Mouse (Mus musculus) thymus, postnatal 10 days (tissue): ENCODE data around the gene Bcar3.
"Not testable (repeated sequence)": the region's sequence is repeated elsewhere in the genome, so short reads cannot be mapped to it uniquely, and the experiment has no call there.

Experiments
- DNase-seq, 2 experiments: peaks; one replicate each; pipeline ENCODE4 v3.0.0; 2021; ENCODE audit warnings: low spot score in 2 of 2

The Bcar3 gene

GRCm38 (mm10) chr3:122381591-122381990 is 87.7 kb downstream of the Bcar3 start:
- DNase-seq, result no peak

- no peak for DNase-seq
These were observed 92.5 kb downstream of the Bcar3 start for GRCm38 (mm10) chr3:122386444-122386843.

DNA sequence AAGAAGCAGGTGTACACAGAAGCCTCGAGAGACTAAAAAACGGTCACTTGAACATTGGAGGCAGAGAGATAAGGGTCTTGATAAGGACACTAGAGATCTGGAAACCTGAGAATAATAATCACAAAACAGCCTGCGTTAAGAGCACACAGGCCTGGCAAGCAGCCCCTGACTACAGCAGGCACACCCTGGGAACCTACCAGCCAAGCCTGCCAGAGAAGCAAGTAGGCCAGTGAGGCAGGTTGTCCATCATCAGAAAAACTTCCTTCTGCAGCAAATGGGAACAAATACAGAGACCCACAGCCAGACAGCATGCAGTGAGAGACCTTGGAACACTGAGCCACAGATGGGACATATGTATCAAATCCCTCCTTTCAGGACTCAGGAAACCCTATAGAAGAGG is 93.8 kb downstream of the Bcar3 start:
- no peak for DNase-seq

- no peak for DNase-seq
These were observed 96.0 kb downstream of the Bcar3 start for GRCm38 (mm10) chr3:122389972-122390371.

DNA sequence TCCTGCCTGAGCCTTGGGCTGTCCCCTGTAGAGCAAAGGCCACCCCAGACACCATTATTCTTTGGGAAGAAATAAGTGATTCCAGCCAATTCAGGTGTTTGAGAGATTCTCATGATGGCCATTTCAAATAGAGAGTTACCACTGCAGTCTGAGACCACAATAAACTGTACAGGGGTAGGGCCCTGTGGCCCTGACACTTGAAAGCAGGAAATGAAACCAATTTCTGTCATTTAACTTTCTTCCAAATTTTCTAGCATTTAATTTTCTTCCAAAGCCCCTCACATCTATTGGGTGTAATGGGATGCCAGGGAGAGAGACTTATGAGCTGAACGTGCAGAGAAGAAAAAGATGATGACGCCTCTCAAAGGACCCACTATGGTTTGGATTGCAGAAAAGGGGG is 97.2 kb downstream of the Bcar3 start:
- DNase-seq, result no peak

- DNase-seq, result no peak
These were observed 97.9 kb downstream of the Bcar3 start for GRCm38 (mm10) chr3:122391816-122392215.

DNA sequence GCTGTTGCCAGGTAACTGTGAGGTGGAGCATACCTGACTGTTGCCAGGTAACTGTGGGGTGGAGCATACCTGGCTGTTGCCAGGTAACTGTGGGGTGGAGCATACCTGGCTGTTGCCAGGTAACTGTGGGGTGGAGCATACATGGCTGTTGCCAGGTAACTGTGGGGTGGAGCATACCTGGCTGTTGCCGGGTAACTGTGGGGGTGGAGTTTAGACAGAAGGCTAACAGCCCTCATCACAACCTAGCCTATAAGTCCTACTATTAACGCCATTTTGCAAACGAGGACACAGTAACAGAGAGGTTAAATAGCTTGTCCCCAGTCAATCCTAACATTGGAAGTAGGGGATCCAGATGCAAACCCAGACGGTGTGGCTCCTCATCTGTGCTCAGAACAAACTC is 99.5 kb downstream of the Bcar3 start:
- DNase-seq, result not testable (repeated sequence)

DNA sequence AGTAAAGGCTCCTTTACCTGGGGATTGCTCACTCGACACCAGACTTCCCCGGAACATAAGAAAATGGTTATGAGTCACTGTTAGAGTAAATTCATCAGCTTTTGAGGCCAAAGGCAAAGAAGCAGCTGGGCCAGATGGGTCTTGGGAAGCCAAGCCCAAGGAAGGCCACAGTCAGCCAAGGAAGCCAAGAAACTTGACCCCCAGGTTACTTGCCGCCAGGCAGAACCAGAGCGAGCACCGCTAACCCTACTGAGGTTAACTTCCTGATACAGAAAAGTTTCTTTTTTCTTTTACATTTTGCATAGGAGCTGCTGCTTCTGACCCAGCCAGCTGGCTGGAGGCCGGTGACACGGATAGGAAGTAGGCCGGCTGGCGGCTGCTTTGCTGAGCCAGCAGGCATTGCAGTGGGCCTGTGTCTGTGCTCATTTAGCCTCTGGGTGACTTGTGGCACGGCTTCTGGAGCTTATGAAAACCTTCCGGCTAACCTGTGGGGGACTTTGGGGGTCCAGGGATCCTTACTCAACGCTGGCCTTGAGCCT is 100.0 kb downstream of the Bcar3 start:
- no peak for DNase-seq

DNA sequence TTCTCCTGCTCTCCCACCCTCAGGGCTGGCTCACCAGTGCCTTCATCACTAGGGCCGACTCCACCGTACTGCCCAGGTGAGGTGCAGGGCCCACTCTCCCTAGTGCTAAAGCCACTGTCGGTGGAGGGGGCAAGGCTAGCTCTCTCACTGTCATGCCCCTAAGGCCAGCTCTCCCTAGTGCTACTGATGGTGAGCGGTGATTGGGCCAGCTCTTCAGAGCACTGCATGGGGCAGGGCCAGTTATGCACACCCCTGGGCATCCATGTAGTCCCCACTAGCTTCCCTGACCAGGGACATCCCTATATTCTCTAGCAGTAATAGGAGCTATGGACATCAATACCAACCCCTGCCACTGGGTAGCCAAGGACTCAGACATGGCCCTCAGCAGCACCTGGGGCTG is 103.0 kb downstream of the Bcar3 start:
- DNase-seq, result no peak

GRCm38 (mm10) chr3:122397401-122397800 is 103.5 kb downstream of the Bcar3 start:
- no peak for DNase-seq

DNA sequence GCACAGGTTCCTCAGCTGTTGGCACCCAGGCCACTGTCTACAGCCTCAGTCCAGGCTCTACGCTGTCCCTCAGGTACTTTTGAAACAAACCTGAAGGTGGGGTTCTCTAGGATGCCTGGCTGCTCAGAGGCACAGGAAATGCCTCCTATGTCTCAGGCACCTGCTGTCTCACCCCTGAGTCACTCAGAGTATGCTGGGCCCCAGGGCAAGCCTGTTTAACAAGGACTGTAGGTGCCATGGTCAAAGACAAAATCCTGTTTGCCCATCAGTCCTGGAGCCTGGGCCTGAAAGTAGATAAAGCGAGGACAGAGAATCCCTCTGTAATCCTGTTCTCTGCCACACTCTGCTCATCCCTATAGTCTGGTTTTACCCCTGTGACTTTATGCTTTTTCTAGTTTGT is 107.1 kb downstream of the Bcar3 start:
- no peak for DNase-seq

GRCm38 (mm10) chr3:122402143-122402542 is 108.2 kb downstream of the Bcar3 start:
- no peak for DNase-seq

- DNase-seq, result no peak
These were observed 110.1 kb downstream of the Bcar3 start for GRCm38 (mm10) chr3:122403860-122404557.

DNA sequence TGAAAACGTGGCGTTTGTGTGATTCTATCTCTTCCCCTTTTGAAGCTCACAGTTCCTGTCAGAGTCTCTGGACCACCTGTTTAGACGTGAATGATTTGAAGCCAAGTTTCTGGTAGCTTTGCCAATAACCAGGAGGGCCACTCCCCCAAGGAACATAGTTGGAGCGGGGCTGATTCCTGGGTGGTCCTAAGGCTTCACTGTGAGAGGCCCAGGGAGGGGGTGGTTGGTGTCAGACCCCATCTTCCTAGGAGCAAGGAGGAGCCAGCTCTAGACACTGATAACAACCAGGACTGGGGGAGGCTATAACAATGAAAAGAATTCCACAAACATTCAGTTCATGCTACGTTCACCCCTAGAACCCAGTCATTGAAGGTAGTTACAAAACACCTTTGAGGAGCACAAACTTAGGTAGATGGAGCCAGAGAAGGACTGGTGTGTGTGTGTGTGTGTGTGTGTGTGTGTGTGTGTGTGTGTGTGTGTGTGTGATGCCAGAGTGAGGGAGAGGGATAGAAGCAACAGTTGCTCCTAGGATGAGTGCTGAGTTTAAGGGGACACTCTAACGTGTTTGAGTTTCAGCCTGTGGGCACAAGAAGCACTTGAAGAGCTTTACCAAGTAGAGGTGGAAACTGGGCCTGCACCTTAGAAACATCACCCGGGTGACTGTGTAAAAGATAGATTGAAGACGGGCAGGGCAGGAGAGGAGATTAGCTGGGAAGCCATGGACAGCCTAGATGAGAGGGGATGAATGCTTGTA is 111.4 kb downstream of the Bcar3 start:
- no peak for DNase-seq

DNA sequence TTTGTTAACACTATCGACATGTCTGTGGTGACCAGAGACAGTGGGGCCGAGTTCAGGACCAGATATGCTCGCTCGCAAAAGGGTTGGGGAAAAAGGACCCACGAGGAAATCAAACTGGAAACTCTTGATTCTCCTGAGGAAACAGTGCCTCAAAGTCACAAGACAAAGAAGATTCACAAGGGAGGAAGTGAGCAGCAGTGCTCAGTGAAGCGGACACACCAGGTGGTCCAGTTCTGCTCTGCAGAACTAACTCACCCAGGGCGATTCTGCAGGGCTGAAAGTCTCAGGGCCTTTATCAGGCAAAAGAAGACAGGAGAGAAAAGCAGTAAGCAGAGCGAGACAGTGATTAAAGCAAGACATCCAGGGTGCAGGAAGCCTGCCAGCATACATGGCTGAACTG is 112.5 kb downstream of the Bcar3 start:
- no peak for DNase-seq

- no peak for DNase-seq
These were observed 113.8 kb downstream of the Bcar3 start for GRCm38 (mm10) chr3:122407757-122408156.

DNA sequence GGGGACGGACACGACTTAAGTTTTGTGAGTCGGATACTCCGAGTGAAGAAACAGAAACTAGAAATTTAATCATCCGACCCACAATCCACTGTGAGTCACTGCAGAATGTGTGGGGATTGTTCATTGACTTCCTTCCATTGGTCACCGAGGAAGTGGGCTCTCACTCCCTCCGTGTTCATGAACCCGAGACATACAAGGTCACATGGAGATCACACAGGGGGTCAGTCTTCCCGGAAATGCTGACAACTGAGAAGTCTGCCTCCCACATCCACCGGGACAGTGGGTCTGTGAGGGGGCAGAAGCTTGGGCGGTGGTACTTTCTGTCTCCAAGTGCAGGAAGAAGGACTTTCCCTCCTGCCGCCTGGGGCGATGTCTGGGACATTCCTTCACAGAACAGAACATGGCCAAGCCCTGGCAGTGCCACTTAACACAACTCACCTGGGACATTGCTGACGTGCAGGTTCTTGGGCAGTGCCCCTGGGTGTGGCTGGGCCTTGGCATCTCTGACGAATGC is 114.9 kb downstream of the Bcar3 start:
- DNase-seq, result no peak

- no peak for DNase-seq
These were observed 117.7 kb downstream of the Bcar3 start for GRCm38 (mm10) chr3:122411590-122411989.

- no peak for DNase-seq
These were observed 120.0 kb downstream of the Bcar3 start for GRCm38 (mm10) chr3:122413729-122414561.

DNA sequence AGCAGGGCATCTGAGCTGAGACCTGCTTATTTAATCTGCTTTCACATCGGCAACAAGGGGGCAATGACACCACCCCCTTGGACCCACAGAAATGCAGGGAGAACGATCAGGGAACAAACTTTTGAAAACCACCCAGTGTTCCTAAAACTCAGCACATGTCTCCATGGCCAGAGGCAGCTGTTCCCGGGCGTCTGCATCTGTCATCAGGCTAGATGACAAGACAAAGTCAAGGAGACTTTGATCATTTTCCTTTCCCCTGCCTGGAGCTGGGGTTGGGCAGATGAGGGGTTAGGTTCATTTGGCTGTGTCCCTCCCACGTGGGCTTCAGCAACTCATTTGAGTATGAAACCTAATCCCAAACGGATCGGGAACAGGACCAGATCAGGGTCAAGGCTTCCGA is 120.9 kb downstream of the Bcar3 start:
- DNase-seq, result no peak

DNA sequence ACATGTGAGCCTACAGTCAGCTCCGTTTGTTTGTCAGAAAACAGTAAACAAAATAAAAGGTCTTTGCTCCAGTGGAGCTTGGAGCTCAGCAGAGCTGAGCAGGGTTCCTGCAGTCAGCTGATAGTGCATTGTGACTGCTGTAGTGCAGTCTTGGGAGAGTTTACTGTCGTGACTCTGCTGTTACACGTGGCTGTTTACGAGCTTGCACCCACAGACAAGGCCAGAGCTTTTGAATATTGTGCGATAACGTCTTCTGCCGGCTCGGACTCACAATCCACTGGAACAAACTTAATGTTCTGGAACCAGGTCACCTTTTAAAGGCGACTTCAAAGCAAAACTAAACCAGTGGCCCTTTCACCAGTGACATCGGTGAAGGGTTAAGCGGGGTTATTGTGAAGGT is 123.5 kb downstream of the Bcar3 start:
- no peak for DNase-seq
